Mouse (Mus musculus): ENCODE results near the gene Mei1.

Mei1 gene

DNA sequence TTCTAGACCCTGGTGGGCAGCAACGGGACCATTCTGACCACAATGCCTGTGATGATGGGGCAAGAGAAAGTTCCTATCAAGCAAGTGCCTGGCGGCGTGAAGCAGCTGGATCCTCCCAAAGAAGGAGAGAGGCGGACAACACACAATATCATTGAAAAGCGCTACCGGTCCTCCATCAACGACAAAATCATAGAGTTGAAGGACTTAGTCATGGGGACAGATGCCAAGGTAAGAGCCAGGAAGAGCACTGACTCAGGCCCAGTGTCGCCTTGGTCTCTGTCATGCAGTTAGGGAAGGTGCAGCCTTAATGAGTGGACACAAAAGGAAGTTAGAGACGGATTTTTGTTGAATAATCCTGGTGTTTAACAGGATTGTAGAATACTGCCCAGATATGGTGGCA, 105.3 kb downstream of the Mei1 start:
- DNase-seq (ENCODE audit: low spot score) = no peak
